Mouse (Mus musculus) heart, embryonic 10.5 days (tissue): ENCODE data around the gene Tns3. TPM values are rescaled to one million over a fixed set of nuclear protein-coding genes. Genes with fewer than 3 reads are reported as not detected.
A peak's percentile ranks its signal among the peaks of the same experiment; 100 is the strongest.

ENCODE experiments used
- DNase-seq: peaks from one replicate; pipeline ENCODE4 v3.0.0-alpha.2; 2017; ENCODE audit warnings: low spot score
- H3K27ac ChIP-seq: fragments of 300-500 bp; sonication (generic); 2 replicates; pipeline ENCODE4 v1.5.1; 2016; ENCODE audit warnings: mild to moderate bottlenecking
- H3K27me3 ChIP-seq: fragments of 300-500 bp; sonication (generic); 2 replicates; pipeline ENCODE4 v1.6.1; 2016; ENCODE audit warnings: mild to moderate bottlenecking; ENCODE audit not compliant: poor library complexity, insufficient read depth, severe bottlenecking
- H3K36me3 ChIP-seq: fragments of 300-500 bp; sonication (generic); 2 replicates; pipeline ENCODE4 v1.6.1; 2016; ENCODE audit warnings: mild to moderate bottlenecking, moderate library complexity
- H3K4me1 ChIP-seq: fragments of 300-500 bp; sonication (generic); 2 replicates; pipeline ENCODE4 v1.6.1; 2016; ENCODE audit warnings: mild to moderate bottlenecking
- H3K4me3 ChIP-seq: fragments of 300-500 bp; sonication (generic); 2 replicates; pipeline ENCODE4 v1.5.1; 2016; ENCODE audit warnings: mild to moderate bottlenecking, moderate library complexity
- H3K9me3 ChIP-seq: fragments of 300-500 bp; sonication (generic); 2 replicates; pipeline ENCODE4 v1.6.1; 2016; ENCODE audit warnings: mild to moderate bottlenecking, moderate library complexity
- WGBS: fragments of 180-500 bp; shearing (Covaris S2); methylation state at CpG from one replicate; pipeline ENCODE4 v1.1.7; 2016; 5-methylcytosine and 5-hydroxymethylcytosine counted together
- polyA plus RNA-seq: library from polyadenylated mRNA; unstranded; fragments of >200 nt; fragmentation: Nextera tagmentation; extraction: Ambion mirVana; gene quantifications from 2 replicates; pipeline ENCODE4 v1.2.1, GENCODE M21; 2016

Gene Tns3
- polyA plus RNA-seq, 1 experiment from 2014 or later = 17.0 TPM

GRCm38 (mm10) chr11:8513359-8514253 lies 150.7 kb downstream of the Tns3 start:
- DNase-seq = no peak
- H3K27ac ChIP-seq = no peak overlapping the region
- H3K4me1 ChIP-seq = peaks cover 13% of the 10 kb centered on the region
- H3K27me3 ChIP-seq = no peaks in the 10 kb centered on the region
- no peak overlapping the region for H3K4me3 ChIP-seq
- 64% methylated on average over 7 of the region's 7 CpGs for WGBS
- H3K36me3 ChIP-seq = 0 out of 2 replicates have a peak, but pooled peaks cover 8% of the 10 kb centered on the region
- H3K9me3 ChIP-seq = no peaks in the 10 kb centered on the region

GRCm38 (mm10) chr11:8510294-8510693 lies 154.0 kb downstream of the Tns3 start:
- 91% methylated on average over 2 of the region's 2 CpGs for WGBS

GRCm38 (mm10) chr11:8509614-8510013 lies 154.7 kb downstream of the Tns3 start:
- H3K4me1 ChIP-seq = peaks cover 13% of the 10 kb centered on the region
- no peaks in the 10 kb centered on the region for H3K9me3 ChIP-seq
- no peaks in the 10 kb centered on the region for H3K27me3 ChIP-seq
- 76% methylated on average over 7 of the region's 7 CpGs for WGBS
- no peak overlapping the region for H3K4me3 ChIP-seq
- DNase-seq = no peak
- peaks cover 20% of the 10 kb centered on the region; the same call in 1 of the 2 replicates for H3K36me3 ChIP-seq
- no peak overlapping the region for H3K27ac ChIP-seq

More at GRCm38 (mm10) chr11:8510294-8510693, 154.0 kb downstream of the Tns3 start:
- Histone ChIP-seq H3K9me3 (no peaks in the 10 kb centered on the region), H3K27me3 (no peaks in the 10 kb centered on the region), H3K4me3 (no peak overlapping the region), H3K4me1 (peaks cover 13% of the 10 kb centered on the region), H3K27ac (no peak overlapping the region), H3K36me3 (peaks cover 20% of the 10 kb centered on the region; the same call in 1 of the 2 replicates)
- no peak for DNase-seq

- no peak overlapping the region for H3K27ac ChIP-seq
- peaks cover 16% of the 10 kb centered on the region; the same call in 1 of the 2 replicates for H3K36me3 ChIP-seq
- H3K4me3 ChIP-seq = no peak overlapping the region
Observed at GRCm38 (mm10) chr11:8503735-8504134, 160.6 kb downstream of the Tns3 start.

GRCm38 (mm10) chr11:8500855-8501254 lies 163.5 kb downstream of the Tns3 start:
- no peak for DNase-seq
- WGBS = 36% methylated on average over 6 of the region's 6 CpGs
- Histone ChIP-seq H3K27me3 (no peaks in the 10 kb centered on the region), H3K9me3 (no peaks in the 10 kb centered on the region), H3K4me3 (no peak overlapping the region), H3K27ac (peak overlapping the region; percentile 37; the same call in 1 of the 2 replicates), H3K4me1 (peaks cover 43% of the 10 kb centered on the region), H3K36me3 (peaks cover 5% of the 10 kb centered on the region; the same call in 1 of the 2 replicates)

More at GRCm38 (mm10) chr11:8503735-8504134, 160.6 kb downstream of the Tns3 start:
- DNase-seq = no peak
- Histone ChIP-seq H3K9me3 (no peaks in the 10 kb centered on the region), H3K4me1 (peaks cover 32% of the 10 kb centered on the region), H3K27me3 (no peaks in the 10 kb centered on the region)
- WGBS = 24% methylated on average over 11 of the region's 11 CpGs

- Histone ChIP-seq H3K36me3 (peaks cover 10% of the 10 kb centered on the region), H3K4me3 (no peak overlapping the region), H3K9me3 (no peaks in the 10 kb centered on the region), H3K27me3 (no peaks in the 10 kb centered on the region), H3K4me1 (peaks cover 52% of the 10 kb centered on the region), H3K27ac (peak overlapping the region; percentile 52)
- 87% methylated on average over 6 of the region's 6 CpGs for WGBS
- DNase-seq = no peak
Observed at GRCm38 (mm10) chr11:8497136-8497535, 167.2 kb downstream of the Tns3 start.

- Histone ChIP-seq H3K27me3 (no peaks in the 10 kb centered on the region), H3K9me3 (no peaks in the 10 kb centered on the region), H3K36me3 (peaks cover 15% of the 10 kb centered on the region), H3K4me1 (peaks cover 48% of the 10 kb centered on the region), H3K4me3 (no peak overlapping the region), H3K27ac (peak overlapping the region; percentile 52; the same call in 1 of the 2 replicates)
- WGBS = 58% methylated on average over 5 of the region's 5 CpGs
- DNase-seq = no peak
Observed at GRCm38 (mm10) chr11:8496686-8497085, 167.6 kb downstream of the Tns3 start.

GRCm38 (mm10) chr11:8495801-8496200 lies 168.5 kb downstream of the Tns3 start:
- peaks cover 39% of the 10 kb centered on the region for H3K4me1 ChIP-seq

GRCm38 (mm10) chr11:8495036-8495435 lies 169.3 kb downstream of the Tns3 start:
- no peaks in the 10 kb centered on the region for H3K9me3 ChIP-seq
- 90% methylated on average over 8 of the region's 8 CpGs for WGBS
- no peaks in the 10 kb centered on the region for H3K27me3 ChIP-seq
- H3K27ac ChIP-seq = no peak overlapping the region
- no peak overlapping the region for H3K4me3 ChIP-seq
- no peak for DNase-seq
- peaks cover 20% of the 10 kb centered on the region for H3K36me3 ChIP-seq
- peaks cover 33% of the 10 kb centered on the region for H3K4me1 ChIP-seq

More at GRCm38 (mm10) chr11:8495801-8496200, 168.5 kb downstream of the Tns3 start:
- WGBS = 90% methylated on average over 7 of the region's 7 CpGs
- Histone ChIP-seq H3K4me3 (no peak overlapping the region), H3K27ac (no peak overlapping the region), H3K36me3 (peaks cover 20% of the 10 kb centered on the region), H3K27me3 (no peaks in the 10 kb centered on the region), H3K9me3 (no peaks in the 10 kb centered on the region)
- DNase-seq = no peak

- no peak for DNase-seq
- Histone ChIP-seq H3K4me3 (no peak overlapping the region), H3K4me1 (peaks cover 33% of the 10 kb centered on the region), H3K27me3 (no peaks in the 10 kb centered on the region), H3K36me3 (peaks cover 20% of the 10 kb centered on the region), H3K9me3 (no peaks in the 10 kb centered on the region), H3K27ac (peak overlapping the region; percentile 67)
- WGBS = 48% methylated on average over 8 of the region's 8 CpGs
Observed at GRCm38 (mm10) chr11:8493931-8494490, 170.3 kb downstream of the Tns3 start.

GRCm38 (mm10) chr11:8492332-8492731 lies 172.0 kb downstream of the Tns3 start:
- WGBS = 92% methylated on average over 10 of the region's 10 CpGs
- Histone ChIP-seq H3K36me3 (peaks cover 20% of the 10 kb centered on the region), H3K27me3 (no peaks in the 10 kb centered on the region), H3K4me1 (peaks cover 30% of the 10 kb centered on the region), H3K9me3 (no peaks in the 10 kb centered on the region), H3K27ac (no peak overlapping the region), H3K4me3 (no peak overlapping the region)
- no peak for DNase-seq

- Histone ChIP-seq H3K4me3 (no peak overlapping the region), H3K27me3 (no peaks in the 10 kb centered on the region), H3K27ac (no peak overlapping the region), H3K9me3 (no peaks in the 10 kb centered on the region), H3K4me1 (peaks cover 15% of the 10 kb centered on the region), H3K36me3 (peaks cover 20% of the 10 kb centered on the region)
- WGBS = 74% methylated on average over 6 of the region's 6 CpGs
- no peak for DNase-seq
Observed at GRCm38 (mm10) chr11:8488248-8488647, 176.1 kb downstream of the Tns3 start.

GRCm38 (mm10) chr11:8486552-8486951 lies 177.8 kb downstream of the Tns3 start:
- no peaks in the 10 kb centered on the region for H3K27me3 ChIP-seq
- no peak for DNase-seq
- H3K4me3 ChIP-seq = no peak overlapping the region
- H3K27ac ChIP-seq = no peak overlapping the region
- peaks cover 18% of the 10 kb centered on the region for H3K4me1 ChIP-seq
- H3K9me3 ChIP-seq = no peaks in the 10 kb centered on the region
- 54% methylated on average over 4 of the region's 4 CpGs for WGBS
- peaks cover 5% of the 10 kb centered on the region; the same call in 1 of the 2 replicates for H3K36me3 ChIP-seq
